6 mouse cellular contexts compared by ENCODE assay signal in genomic region chr14:103403054-103403453, GRCm38 (mm10).
"Had no signal": no experiment of that assay in that cellular context is flagged by ENCODE, and none has a peak within 500 bp of the region (broad histone marks: within the 10 kb centered on the region; RNA-seq: fewer than 3 reads in every experiment).

No protein-coding gene starts in this region.

- ATAC-seq: intestine, embryonic 15.5 days; liver, postnatal 0 days had no signal

- DNase-seq: liver, embryonic 13.5 days; liver, postnatal 0 days; lung, postnatal 14 days; thymus, adult 18-20 months; thymus, postnatal 25 days had no signal
